Mouse (Mus musculus): ENCODE data around the gene Numbl. TPM values are rescaled to one million over a fixed set of nuclear protein-coding genes. Genes with fewer than 3 reads are reported as not detected.
A peak's percentile ranks its signal among the peaks of the same experiment; 100 is the strongest.

The Numbl gene
- polyA plus RNA-seq, 1 experiment from 2014 or later, result 12.8 TPM

DNA sequence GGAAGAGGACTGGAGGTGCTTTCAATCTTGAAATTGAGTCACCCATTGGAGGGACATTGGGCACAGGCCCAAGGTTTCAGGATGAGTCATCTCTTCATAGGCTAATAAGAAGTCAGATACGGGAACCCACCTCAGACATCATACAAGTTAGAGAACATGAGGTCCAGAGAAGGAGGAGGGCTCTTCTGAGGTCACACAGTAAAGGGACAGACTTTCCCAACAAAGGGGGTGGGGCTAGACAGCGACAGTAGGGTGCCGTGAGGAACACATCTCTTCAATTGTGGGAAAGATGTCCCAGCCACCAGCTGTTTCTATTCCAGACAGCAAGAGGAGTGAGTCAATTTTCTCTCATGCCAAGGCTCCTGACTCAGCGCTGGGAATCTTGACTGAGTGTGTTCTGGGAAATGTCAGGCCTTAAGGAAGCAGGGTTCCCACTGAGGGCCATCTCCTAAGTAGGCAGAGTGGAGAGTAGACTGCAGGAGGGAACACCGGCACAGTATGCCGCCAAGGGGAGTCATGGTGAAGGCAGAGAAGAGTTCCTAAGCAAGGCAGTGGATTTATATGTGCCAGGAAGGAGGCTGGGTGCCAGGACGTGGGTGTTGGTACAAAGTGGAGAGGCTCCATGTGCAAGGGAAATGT lies 26.4 kb upstream of the Numbl start:
- no peaks in the 10 kb centered on the region for H3K36me3 ChIP-seq (ENCODE audit: control insufficient read depth, insufficient read depth, low read length)
- no peaks in the 10 kb centered on the region for H3K27me3 ChIP-seq (ENCODE audit: control insufficient read depth, insufficient read depth, low read length)
- no peak for TF ChIP-seq CTCF (IDR thresholded peaks at IDR 0.05; ENCODE audit: low read depth)
- no peak overlapping the region for H3K4me3 ChIP-seq (ENCODE audit: low read depth, low read length)
- ATAC-seq (ENCODE audit: low FRiP score, low TSS enrichment) (peak; percentile 13), DNase-seq (ENCODE audit: low spot score) (peak; percentile 62)
- WGBS, result 39% methylated on average over 7 of the region's 7 CpGs
- no peaks in the 10 kb centered on the region for H3K9me3 ChIP-seq (ENCODE audit: control insufficient read depth, low read length)
- no peak overlapping the region for H3K9ac ChIP-seq (ENCODE audit: low read length)
- H3K4me2 ChIP-seq (replicated peaks; ENCODE audit: low read depth), result no peak overlapping the region
- H3K27ac ChIP-seq (replicated peaks), result peak overlapping the region; percentile 84
- peaks cover 6% of the 10 kb centered on the region for H3K4me1 ChIP-seq (replicated peaks; ENCODE audit: control insufficient read depth, insufficient read depth)

DNA sequence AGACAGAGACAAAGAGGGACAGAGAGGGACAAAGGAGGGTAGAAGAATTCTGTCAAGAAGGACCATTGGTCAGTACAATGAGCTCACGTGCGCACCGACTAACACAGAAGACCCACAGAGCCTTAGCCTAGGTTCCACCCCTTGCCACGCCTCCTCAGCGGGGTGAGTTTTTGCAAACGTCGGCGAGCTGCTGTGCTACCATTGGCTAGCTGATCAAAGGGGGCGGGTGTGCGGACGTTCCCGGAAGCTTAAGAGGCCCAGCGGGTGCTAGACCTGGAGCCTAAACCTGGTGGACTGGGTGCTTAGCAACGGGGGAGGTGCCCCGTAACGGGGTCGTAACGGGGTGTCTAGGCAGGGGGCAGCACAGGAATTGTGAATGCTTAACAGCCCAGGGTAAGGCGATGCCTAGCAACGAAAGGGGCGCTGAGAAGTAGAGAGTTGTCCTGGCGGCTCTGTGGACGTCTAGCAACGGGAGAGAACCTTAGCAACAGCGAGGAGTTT lies 25.4 kb upstream of the Numbl start, which contains the start of gene Coq8b:
TSS of gene Coq8b (plus strand) at position 243 of the 501 bp plus-strand sequence.
- TF ChIP-seq CTCF (IDR thresholded peaks at IDR 0.05; ENCODE audit: low read depth) (peak; percentile 41; the same call in 1 of the 2 replicates), EP300 (optimal IDR thresholded peaks at IDR 0.05) (no peak)
- peak within 1 kb of the TSS; percentile 67 for H3K9ac ChIP-seq (ENCODE audit: low read length)
- H3K27ac ChIP-seq (replicated peaks), result peak within 1 kb of the TSS; percentile 84

DNA sequence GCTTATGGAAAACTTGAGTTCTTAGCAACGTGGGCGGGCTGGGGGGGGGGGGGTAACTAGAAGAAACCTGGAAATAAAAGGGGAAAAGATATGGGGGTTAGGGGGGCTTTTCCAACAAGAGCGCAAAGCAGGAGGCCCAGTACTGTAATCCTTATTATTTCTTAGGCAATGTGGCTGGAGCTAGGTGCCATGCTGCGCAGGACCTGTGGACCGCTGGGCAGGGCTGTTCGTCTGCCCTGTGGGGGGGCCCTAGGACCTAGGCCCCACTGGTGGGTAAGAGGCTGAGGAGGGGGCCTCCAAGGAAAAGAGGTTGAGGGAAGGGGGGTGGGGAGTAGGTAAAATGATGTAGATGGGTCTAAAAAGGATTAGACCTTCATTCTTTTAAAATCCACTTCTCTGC lies 24.9 kb upstream of the Numbl start:
- Histone ChIP-seq H3K36me3 (ENCODE audit: control insufficient read depth, insufficient read depth, low read length) (no peaks in the 10 kb centered on the region), H3K4me2 (replicated peaks; ENCODE audit: low read depth) (peak overlapping the region; percentile 64), H3K4me3 (ENCODE audit: low read depth, low read length) (peak overlapping the region; percentile 60), H3K9me3 (ENCODE audit: control insufficient read depth, low read length) (no peaks in the 10 kb centered on the region), H3K9ac (ENCODE audit: low read length) (peak overlapping the region; percentile 67), H3K27ac (replicated peaks) (peak overlapping the region; percentile 63; the same call in 1 of the 2 replicates), H3K4me1 (replicated peaks; ENCODE audit: control insufficient read depth, insufficient read depth) (peaks cover 3% of the 10 kb centered on the region; the same call in 1 of the 2 replicates), H3K27me3 (ENCODE audit: control insufficient read depth, insufficient read depth, low read length) (no peaks in the 10 kb centered on the region)
- DNase-seq (ENCODE audit: low spot score) (no peak), ATAC-seq (ENCODE audit: low FRiP score, low TSS enrichment) (no peak)
- 1% methylated on average over 6 of the region's 6 CpGs for WGBS
- TF ChIP-seq CTCF (IDR thresholded peaks at IDR 0.05; ENCODE audit: low read depth) (no peak), EP300 (optimal IDR thresholded peaks at IDR 0.05) (no peak)

More for the DNA sequence above, 25.4 kb upstream of the Numbl start, which contains the start of gene Coq8b:
- Histone ChIP-seq H3K27me3 (ENCODE audit: control insufficient read depth, insufficient read depth, low read length) (no peaks in the 10 kb centered on the region), H3K9me3 (ENCODE audit: control insufficient read depth, low read length) (no peaks in the 10 kb centered on the region), H3K4me3 (ENCODE audit: low read depth, low read length) (peak within 1 kb of the TSS; percentile 60), H3K4me2 (replicated peaks; ENCODE audit: low read depth) (peak within 1 kb of the TSS; percentile 64), H3K36me3 (ENCODE audit: control insufficient read depth, insufficient read depth, low read length) (no peaks in the 10 kb centered on the region), H3K4me1 (replicated peaks; ENCODE audit: control insufficient read depth, insufficient read depth) (peaks cover 3% of the 10 kb centered on the region; the same call in 1 of the 2 replicates)
- WGBS, result 1% methylated on average over 25 of the region's 25 CpGs
- DNase-seq (ENCODE audit: low spot score), result peak; percentile 98
- peak; percentile 88 for ATAC-seq (ENCODE audit: low FRiP score, low TSS enrichment)

DNA sequence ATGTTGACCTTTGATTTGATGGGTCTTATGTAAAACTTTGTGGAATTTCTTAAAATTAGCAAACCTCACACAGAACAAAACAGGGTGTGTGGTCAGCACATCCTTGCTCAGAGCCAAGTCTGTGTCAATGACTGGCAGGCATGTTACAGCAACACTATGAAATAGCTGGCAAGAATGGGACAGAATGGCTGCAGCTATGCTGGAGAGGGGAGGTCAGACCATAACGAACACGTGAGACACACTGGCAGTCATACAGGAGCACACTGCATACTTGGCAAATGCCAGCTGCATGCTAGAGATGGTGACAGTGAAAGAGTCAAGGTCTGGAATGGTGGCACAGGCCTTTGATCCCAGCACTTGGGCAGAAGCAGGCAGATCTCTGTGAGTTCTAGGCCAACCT lies 22.5 kb upstream of the Numbl start:
- no peak overlapping the region for H3K4me3 ChIP-seq (ENCODE audit: low read depth, low read length)
- no peak for TF ChIP-seq EP300 (optimal IDR thresholded peaks at IDR 0.05)
- no peak for TF ChIP-seq CTCF (IDR thresholded peaks at IDR 0.05; ENCODE audit: low read depth)
- H3K27ac ChIP-seq (replicated peaks), result no peak overlapping the region
- no peak overlapping the region for H3K9ac ChIP-seq (ENCODE audit: low read length)
- no peaks in the 10 kb centered on the region for H3K9me3 ChIP-seq (ENCODE audit: control insufficient read depth, low read length)
- ATAC-seq (ENCODE audit: low FRiP score, low TSS enrichment) (no peak), DNase-seq (ENCODE audit: low spot score) (no peak)
- H3K36me3 ChIP-seq (ENCODE audit: control insufficient read depth, insufficient read depth, low read length), result peaks cover 9% of the 10 kb centered on the region; the same call in 1 of the 2 replicates
- no peaks in the 10 kb centered on the region for H3K27me3 ChIP-seq (ENCODE audit: control insufficient read depth, insufficient read depth, low read length)
- H3K4me1 ChIP-seq (replicated peaks; ENCODE audit: control insufficient read depth, insufficient read depth), result peaks cover 3% of the 10 kb centered on the region; the same call in 1 of the 2 replicates
- 79% methylated on average over 2 of the region's 2 CpGs for WGBS
- H3K4me2 ChIP-seq (replicated peaks; ENCODE audit: low read depth), result no peak overlapping the region

DNA sequence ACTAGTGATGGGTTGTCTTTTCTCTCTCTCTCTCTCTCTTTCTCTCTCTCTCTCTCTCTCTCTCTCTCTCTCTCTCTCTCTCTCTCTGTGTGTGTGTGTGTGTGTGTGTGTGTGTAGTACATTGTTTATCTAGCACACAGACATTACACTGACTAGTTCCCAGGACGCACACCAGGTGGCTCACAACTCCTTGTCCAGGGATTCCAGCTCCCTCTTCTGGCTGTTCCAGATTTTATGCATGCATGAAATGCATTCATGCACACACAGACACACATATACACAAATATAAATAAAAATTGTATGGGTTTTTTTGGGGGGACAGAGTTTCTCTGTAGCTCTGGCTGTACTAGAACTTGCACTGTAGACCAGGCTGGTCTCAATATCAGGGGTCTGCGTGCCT lies 20.7 kb upstream of the Numbl start:
- TF ChIP-seq CTCF (IDR thresholded peaks at IDR 0.05; ENCODE audit: low read depth) (peak; percentile 64), EP300 (optimal IDR thresholded peaks at IDR 0.05) (no peak)
- no peaks in the 10 kb centered on the region for H3K9me3 ChIP-seq (ENCODE audit: control insufficient read depth, low read length)
- peaks cover 13% of the 10 kb centered on the region; the same call in 1 of the 2 replicates for H3K36me3 ChIP-seq (ENCODE audit: control insufficient read depth, insufficient read depth, low read length)
- peaks cover 3% of the 10 kb centered on the region; the same call in 1 of the 2 replicates for H3K4me1 ChIP-seq (replicated peaks; ENCODE audit: control insufficient read depth, insufficient read depth)
- 81% methylated on average over 2 of the region's 2 CpGs for WGBS
- no peak overlapping the region for H3K27ac ChIP-seq (replicated peaks)
- no peak for DNase-seq (ENCODE audit: low spot score)
- H3K4me3 ChIP-seq (ENCODE audit: low read depth, low read length), result no peak overlapping the region
- no peak for ATAC-seq (ENCODE audit: low FRiP score, low TSS enrichment)
- no peak overlapping the region for H3K9ac ChIP-seq (ENCODE audit: low read length)
- no peak overlapping the region for H3K4me2 ChIP-seq (replicated peaks; ENCODE audit: low read depth)
- H3K27me3 ChIP-seq (ENCODE audit: control insufficient read depth, insufficient read depth, low read length), result no peaks in the 10 kb centered on the region

DNA sequence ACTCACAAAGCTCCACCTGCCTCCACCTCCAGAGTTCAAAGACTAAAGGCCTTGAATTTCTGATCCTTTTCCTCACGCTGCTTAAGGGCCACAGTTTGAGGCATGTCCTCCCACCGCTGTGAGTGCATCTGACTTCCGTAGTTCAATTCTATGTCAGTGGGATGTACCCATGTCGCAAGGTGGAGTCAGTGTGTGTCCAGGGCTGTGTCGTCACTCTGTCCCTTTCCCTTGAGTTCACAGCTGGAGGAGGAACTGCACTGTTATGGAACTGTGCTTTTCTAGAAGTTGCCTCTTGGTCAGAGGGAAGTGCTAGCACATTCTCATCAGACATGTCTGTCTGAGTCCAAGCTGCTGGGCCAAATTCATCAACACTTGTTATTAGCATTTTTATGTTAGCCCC lies 19.7 kb upstream of the Numbl start:
- H3K4me1 ChIP-seq (replicated peaks; ENCODE audit: control insufficient read depth, insufficient read depth), result peaks cover 2% of the 10 kb centered on the region; the same call in 1 of the 2 replicates
- no peak overlapping the region for H3K9ac ChIP-seq (ENCODE audit: low read length)
- H3K9me3 ChIP-seq (ENCODE audit: control insufficient read depth, low read length), result no peaks in the 10 kb centered on the region
- no peak overlapping the region for H3K27ac ChIP-seq (replicated peaks)
- no peak for TF ChIP-seq CTCF (IDR thresholded peaks at IDR 0.05; ENCODE audit: low read depth)
- no peak for TF ChIP-seq EP300 (optimal IDR thresholded peaks at IDR 0.05)
- no peak for ATAC-seq (ENCODE audit: low FRiP score, low TSS enrichment)
- 87% methylated on average over 5 of the region's 5 CpGs for WGBS
- no peak overlapping the region for H3K4me2 ChIP-seq (replicated peaks; ENCODE audit: low read depth)
- H3K27me3 ChIP-seq (ENCODE audit: control insufficient read depth, insufficient read depth, low read length), result no peaks in the 10 kb centered on the region
- H3K4me3 ChIP-seq (ENCODE audit: low read depth, low read length), result no peak overlapping the region
- DNase-seq (ENCODE audit: low spot score), result no peak
- peaks cover 13% of the 10 kb centered on the region; the same call in 1 of the 2 replicates for H3K36me3 ChIP-seq (ENCODE audit: control insufficient read depth, insufficient read depth, low read length)
